Mouse (Mus musculus): ENCODE data around the gene Rps6kc1.

Gene Rps6kc1

DNA sequence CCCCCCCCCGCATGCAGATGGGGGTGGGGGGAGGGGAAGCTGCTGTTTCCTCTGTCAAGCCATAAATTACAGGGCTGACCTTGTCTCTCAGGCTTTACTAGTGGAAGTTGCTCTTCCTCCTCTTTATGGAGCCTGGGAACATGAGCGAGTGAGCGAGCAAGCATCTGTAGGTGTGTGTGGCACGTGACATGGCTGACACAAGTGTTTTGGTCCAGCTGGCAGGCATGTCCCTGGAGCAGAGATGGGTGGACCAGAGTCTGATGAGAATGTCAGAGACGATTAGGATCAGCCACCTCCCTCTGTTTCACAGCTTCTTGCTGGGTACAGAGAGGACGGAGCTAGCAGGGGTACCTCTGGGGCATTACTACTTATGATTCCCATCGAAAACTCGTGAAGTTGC, 153.7 kb downstream of the Rps6kc1 start:
- DNase-seq: no peak

DNA sequence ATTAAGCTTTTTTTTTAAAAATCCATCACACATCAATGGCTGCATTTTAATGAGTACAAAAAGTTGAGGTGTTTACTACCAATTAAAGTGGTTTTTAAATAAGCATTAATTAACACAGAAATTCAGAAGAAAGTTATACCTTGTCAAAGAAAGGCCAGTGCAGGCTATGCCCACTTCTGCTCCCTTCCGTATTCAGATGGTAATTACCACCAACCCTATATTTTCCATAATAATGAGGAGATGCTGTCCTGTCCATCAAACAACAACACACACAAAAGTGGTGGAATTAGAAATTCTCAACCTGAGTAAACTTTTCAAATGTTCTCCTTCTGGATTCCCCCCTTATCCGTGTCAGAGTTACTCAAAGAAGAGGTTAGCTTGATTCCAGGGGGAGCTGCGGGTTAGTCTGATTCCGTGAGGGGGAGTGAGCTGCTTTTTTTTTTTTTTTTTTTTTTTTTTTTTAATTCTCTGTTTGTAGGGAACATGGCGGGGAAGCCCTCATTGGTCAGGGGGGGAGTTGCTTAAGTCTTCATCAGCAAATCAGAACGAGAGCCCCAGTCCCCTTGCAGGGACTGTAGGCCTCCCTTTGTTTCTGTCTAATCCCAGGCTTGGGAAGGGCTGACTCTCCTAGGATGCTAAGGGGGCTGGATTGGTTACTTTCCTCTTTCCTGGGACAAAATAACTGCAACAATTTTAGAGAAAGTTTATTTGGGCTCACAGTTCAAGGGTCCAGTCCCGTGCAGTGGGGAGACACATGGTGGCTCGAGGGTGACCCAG, 159.6 kb downstream of the Rps6kc1 start:
- DNase-seq: no peak

DNA sequence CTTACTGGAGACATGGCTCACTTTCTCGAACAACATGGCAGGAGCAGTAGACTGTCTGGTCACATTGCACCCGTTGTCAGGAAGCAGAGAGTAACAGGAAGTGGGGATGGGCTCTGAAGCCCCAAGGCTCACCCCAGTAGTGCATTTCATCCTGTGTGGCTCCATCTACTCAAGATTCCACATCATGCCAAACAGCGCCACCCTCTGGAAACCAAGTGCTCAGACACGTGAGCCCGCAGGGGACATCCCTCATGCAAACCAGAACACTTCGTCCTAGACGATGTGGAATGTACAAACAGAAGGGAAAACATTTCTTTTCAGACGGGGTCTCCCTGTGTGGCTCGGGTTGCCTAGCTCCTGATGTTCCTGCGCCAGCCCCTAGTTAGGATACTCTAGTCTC, 162.6 kb downstream of the Rps6kc1 start:
- no peak for DNase-seq

DNA sequence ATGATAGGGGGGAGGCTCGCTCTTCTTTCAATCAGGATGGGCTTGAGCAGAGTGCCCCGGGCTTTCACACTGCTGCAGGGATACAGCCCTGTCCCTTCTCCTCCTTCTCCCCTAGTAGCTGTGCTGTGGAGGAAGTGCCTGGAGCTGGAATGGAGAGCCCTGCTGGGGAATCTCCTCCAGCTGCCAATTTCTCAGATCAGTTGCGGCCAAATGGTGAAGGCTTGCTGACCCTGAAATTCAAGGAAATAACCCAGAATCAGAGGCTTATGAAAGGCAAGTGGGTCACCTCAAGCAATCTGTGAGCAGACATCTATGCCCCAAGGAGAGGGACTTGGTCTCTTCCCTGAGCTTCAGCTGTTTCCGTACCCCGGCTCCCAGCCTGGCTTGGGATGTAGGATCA, 170.1 kb downstream of the Rps6kc1 start:
- no peak for DNase-seq

DNA sequence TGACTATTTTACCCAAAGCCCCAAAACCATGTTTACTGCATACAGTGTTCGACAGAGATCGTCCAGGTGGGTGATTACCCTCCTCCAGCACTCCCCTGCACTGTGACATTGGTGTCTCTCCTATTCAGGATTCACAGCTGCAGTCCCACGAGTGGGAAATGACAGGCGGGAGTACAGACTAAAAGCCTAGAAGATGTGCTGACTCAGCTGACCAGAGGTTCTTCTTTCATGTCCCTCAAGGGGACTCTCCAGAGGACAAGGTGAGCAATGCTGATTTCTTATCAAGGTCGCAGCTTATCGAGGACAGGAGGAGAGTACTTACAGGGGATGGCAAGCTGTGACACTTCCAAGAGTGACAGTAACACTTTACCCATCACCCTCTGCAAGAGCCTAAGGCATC, 178.8 kb downstream of the Rps6kc1 start:
- no peak for DNase-seq

DNA sequence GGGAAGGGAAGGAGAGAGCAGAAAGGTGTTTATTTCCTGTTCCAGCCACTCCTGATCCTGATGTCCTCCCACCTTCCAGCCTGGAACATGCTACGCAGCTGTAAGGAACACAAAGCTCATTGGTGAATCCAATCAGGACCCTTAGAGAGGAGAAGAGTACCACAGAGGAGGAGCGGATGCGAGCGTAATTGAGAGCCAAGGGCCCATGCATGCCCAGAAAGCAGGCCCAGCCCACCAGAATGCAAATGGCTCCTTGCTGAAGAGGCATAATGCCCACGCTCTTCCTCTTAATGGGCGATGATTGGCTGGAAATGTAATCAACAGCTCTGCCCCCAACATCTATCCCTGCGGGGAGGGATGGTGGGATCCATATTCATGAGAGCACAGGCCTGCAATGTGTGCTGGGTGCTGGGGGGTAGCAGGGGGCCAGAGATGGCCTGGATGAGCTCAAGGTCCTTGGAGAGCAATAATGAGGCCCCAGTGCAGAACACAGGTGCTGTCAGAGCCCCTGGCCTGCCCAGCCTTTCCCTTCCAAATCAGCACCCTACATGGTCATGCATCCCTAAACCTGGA, 182.0 kb downstream of the Rps6kc1 start:
- DNase-seq: no peak

DNA sequence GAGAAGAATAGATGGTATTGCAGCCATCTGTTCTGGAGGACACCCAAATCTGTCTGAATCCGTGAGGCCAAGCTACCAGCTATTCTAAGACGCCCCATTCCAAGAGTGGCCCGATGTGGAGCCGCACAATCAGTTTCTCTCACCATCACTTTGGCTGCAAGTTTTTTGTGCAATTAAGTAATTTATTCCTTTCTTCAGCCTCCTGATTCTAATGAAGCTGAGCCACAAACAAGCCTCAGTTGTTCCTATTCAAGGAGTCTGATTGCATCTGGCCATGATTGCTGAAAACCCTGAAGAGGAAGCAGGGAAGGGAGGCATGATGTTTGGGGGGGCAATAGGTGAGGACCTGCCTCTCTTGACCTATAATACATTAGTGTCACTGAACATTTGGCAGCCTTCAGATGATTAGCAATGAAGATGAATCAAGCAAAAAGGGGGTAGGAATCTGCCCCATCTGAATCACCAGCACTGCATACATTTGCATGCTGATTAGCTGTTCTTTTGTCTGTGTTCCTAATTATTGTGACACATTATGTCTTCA, 183.4 kb downstream of the Rps6kc1 start:
- no peak for DNase-seq

DNA sequence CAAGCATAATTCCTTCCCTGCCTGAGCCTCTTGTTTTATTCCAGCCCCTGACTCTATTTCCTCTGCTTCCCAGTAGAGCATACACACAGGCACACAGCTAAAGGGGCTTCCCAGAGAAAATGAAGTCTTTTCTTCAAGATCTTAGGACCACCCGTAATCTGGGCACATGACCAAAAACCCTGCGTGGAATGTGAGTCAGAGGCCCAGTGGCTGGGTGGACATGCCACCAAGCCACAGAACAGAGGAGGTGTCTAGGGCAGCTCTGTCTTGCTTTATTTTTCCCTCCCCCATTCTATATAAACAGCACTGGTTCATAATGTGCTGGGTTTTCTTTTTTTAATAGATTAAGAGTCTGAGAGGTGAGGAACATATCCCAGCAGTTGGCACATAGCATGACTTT, 184.2 kb downstream of the Rps6kc1 start:
- DNase-seq: no peak

DNA sequence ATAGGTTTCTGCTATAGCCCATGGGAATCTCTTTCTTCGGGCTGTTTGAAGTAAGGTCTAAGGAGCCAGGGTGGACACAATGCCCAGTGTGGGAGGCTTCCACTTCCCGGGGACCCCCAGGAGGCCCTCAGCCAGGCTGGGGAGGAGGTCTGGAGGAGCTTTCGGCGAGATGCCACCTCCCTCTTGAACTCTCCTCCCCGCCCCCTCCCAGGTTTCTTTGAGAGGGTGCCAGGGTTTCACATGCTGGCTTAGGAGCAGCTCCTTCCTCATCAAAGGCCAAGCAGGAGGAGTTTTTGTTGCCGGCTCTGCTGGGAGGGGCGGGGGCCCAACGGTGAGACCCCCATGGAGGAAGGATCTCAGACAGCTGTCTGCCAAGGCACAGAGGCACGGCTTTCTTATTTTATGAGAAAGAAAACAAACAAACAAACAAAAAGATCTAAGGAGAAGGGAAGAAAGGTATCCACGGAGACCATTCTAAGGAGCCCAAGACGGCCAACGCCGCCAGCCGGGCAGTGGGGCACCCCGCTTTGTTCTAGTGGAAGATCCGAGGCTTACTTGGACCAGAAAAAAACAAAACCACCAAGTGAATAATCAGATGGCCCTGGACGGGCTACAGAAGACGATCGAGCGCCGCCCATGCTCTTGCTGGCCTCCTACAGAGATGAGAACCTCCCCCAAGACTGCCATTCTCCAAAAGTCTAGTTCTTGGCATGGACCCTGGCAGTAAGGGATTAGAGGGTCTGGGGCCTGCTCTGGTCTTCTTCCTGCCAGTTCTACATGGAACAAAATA, 186.8 kb downstream of the Rps6kc1 start:
- no peak for DNase-seq

DNA sequence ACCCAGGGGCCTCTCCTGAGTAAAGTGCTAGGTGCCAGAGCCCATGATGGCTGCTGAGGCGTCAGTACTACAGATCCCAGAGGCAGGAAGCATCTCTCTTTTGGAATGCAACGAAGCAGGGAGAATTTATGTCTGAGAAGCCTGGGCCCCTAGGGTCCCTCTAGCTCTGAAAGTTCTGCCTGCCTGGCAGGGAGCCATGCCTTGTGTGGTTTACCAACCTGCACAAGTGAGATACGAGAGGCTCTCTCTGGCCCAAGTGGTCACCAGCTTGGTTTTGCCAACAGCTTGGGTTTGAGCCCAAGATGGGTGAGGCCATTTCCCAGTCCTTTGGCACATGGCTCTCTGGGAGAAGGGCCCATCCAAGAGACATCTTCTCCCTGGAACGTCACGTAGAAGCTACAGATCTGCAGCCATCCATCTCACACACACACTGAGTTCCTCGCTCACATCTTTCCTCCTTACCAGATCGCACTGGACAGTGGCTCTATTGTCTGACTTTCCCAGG, 187.6 kb downstream of the Rps6kc1 start:
- DNase-seq: no peak

DNA sequence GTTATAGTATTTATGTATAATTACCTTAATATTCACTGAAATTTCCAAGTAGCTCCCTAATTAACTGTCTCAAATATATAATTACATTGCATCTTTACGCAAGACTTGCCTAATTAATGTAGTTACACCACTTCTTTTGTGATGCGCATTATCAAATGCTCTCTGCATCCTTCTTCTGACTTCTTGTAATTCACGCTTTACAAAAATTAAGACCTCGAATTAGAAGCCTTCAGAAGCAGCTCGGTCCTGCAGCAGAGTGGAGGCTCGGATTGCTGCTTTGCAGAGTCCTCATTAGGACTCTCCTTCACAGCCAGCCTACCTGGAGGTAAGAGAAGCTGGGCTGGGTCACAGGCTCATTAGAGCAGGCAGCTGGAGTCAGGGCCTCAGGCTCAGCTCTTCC, 197.7 kb downstream of the Rps6kc1 start:
- DNase-seq: no peak

DNA sequence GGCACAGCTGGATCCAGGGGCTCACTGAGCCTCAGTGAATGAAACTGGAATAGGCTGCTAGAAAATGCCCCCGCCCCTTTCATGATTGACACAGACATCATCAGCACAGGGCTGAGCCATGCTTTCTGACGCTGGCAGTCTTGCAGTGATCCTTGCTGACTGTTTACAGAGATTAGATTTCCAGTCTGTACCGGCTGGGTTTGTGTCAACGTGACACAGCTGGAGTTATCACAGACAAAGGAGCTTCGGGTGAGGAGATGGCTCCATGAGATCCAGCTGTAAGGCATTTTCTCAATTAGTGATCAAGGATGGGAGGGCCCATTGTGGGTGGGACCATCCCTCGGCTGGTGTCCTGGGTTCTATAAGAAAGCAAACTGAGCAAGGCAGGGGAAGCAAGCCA, 214.0 kb downstream of the Rps6kc1 start:
- no peak for DNase-seq

DNA sequence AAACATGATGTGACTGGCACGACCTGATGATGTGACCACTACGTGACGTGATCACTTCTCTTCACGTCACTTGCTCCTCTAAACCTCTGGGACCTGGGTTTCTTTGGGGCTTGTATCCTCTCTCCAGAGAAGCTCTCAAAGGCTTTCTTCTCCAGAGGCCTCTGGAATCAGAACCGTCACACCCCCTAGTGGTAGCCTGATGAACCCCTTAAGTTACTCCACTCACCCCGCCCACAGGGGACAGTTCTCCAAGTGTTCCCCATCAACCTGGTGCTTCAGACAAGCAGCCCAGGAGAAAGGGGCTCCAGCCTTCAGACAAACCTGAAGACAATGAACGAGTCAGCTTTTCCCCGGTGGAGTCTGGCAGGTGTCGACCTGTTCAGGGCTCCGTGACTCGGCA, 216.0 kb downstream of the Rps6kc1 start:
- DNase-seq: no peak

DNA sequence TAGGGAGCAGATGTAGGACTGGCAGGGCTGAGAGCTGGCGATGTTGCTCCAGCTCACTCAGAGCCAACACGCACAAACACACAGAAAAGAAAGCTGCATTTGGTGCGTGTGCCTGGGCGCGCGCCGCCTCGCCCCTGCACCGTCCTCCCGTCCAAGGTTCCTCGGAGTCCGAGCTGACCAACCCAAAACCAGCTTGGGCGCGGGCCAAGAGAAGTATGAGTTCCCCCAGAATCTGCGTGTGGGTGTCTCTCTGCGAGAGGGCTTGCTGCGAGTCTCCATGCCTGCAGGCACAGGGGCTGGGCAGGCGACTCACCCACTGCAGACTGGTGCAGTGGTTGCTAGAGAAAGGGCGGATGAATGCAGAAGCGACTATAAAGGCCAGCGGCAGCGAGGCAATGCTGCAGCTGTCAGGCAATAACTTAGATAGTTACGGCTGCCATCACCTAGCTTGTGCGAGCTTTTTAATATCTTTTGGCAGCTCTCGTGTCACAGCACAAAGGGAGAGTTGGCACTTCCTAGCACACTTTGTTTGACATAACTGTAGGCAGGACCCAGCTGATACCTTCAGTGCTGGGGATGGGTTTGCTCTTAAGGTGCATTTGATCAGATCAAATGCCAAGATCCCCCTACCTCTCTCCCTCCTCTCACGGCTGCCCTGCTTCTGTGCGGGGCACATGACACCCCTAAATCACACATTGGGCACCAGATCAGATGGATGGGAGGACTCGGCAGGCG, 220.9 kb downstream of the Rps6kc1 start:
- no peak for DNase-seq

DNA sequence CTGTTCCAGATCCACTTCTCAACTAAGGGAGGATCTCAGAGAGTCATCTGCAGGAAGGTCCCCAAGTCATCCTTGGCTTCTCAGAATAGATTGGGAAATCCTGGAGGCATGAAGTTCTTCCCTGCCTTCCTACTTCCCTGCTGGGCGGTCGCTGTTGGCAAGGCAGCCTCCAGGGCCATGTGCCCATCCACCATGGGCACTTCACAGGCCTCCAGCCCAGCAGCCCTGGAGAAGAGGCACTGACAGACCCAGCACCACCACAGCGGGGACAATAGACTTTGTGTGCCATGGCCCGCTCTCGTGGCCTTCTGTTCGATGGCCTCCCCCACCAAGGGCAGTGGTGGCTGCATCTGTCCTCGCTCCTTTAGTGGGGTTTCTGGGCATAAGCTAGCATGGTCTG, 228.5 kb downstream of the Rps6kc1 start:
- no peak for DNase-seq

DNA sequence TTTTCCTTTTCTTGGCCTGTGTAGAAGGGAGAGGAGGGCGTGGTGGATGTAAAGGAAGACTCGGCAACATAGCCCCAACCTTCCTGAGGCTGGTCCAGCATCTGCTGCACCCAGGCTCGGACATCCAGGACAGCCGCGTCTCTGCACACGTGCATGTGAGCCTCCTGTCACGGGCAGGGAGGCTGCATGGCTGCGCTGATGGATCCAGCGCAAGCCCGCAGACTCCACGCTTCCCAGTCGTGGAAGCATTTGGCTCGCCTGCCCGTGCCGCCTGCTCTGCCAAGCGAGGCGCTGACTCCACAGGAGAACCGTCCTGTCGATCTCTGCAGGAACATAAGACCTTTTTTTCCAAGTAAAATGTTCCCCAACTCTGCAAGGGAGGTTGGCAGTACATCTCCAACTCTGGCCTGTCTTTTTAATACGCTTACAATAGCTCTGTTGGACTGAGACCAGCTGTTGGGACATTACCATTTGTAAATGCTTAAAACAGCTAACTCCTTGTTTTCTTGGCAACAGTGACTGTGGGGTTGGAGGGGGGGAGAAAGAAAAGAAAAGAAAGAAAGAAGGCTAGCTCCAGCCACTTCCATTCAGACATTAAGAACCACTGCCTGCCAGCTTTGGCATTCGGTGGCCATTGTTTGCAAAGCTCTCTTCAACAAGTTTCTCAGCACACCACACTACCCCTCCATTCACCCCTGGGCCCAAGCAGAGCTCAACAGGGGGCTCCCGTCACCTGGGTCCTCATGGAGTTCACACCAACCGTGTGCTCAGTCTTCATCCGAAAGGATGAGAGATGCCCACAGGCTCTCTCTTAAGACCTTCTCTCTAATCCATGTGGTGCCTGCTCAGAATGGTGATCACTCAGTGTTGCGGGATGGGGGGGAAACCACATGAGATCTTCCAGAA, 229.3 kb downstream of the Rps6kc1 start:
- DNase-seq: peak; percentile 47

DNA sequence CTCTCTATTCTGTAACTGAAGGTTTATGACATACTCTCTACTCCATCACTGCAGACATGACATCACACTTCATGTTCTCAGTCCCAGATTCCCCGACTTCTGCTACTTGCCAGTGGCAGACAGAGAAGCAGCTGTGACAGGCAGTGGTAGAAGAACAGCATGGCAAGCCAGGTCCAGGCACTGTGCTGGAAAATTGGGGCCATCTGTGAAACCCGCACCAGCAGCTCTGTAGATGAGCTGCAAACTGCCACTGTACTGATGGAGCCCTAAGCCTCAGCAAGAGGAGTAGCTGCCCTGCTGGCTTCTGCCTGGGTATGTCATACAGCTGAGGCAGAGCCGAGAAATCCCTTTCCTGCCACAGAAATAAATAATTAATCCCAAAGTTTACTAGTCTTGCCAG, 236.1 kb downstream of the Rps6kc1 start:
- no peak for DNase-seq

DNA sequence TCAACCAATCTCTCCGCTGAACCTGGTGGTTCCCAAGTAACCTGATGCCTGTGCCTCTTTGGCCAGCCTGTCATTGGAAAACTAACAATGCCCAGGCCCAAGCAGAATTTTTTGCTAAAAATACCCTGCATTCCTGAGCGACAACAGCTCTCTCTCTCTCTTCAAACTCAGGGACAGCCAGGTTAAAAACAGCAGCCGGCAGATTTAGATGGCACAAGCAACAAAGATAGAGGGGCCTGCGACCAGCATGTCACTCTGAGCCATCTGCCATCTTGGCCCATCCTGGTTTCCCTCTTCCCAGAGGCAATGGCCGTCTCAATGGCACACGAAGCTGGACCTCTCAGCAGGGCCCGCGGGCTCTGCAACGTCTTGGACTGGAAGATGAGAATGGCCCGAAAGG, 242.5 kb downstream of the Rps6kc1 start:
- no peak for DNase-seq

DNA sequence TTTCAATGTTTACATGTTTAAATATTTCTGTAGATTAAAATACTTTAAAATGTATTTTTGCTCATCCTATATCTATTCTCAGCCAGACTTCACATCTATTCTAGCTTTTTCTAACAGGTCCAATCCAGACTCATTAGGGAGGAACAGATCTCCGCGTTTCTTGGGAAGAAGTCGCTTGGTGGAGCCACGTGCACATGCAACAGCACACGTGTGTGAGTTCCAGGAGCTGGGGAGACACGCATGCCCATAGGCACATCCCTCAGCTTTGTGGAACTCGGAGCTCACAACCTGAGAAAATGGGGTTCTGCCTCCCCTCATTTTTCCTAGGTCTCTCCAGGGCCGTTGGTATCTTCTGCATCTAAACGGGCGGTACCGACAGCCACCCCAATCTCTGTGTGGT, 243.7 kb downstream of the Rps6kc1 start:
- no peak for DNase-seq

DNA sequence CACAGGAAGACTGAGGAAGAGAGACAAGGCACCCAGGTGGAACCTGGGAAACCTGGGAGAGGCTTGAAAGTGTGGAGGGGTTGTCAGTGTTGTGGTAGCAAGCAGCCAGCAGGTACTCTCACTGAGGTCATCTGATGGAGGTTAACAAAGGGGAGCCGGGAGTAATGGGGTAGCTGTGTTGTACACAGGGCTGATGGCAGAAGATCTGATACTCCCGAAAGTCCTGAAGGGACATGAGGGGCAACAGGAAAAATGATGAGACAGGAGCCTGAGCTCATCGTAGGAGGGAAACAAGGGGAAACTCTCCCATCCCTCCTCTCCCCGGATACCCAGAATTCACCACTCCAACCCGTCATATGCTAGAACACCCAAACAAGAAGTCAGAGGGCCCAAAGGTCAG, 244.2 kb downstream of the Rps6kc1 start:
- no peak for DNase-seq

DNA sequence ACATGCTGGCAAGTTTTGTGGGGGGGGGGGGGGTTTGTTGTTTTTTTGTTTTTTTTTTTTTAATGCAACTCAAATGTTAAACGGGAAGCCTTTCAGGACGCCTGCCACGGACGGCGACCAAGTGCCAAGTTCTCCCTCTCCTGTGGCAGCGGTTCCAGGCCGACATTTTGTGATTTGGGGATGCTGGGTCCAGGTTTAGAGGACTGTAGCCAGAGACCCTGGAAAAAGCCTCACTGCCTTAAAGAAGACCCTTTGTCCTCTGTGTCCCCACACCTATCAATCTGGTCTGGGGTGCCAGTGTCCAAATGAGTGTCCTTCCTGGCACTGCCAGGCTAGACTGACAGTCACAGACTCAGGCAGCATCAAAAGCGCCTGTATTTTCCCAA, 246.1 kb downstream of the Rps6kc1 start:
- DNase-seq: no peak

Data from cerebellum, adult 11-12 months (tissue).